Mouse (Mus musculus) C2C12 (cell line): ENCODE results near the gene Hist1h4j.
"Not testable (repeated sequence)": the region's sequence is repeated elsewhere in the genome, so short reads cannot be mapped to it uniquely, and the experiment has no call there.

ENCODE experiments used
- CTCF ChIP-seq: IDR thresholded peaks from one replicate; pipeline ENCODE4 v1.5.1; 2011; ENCODE audit not compliant: control insufficient read depth, insufficient read depth, insufficient read length
- FOSL1 ChIP-seq: IDR thresholded peaks from one replicate; pipeline ENCODE4 v1.8.0; 2011; ENCODE audit warnings: mild to moderate bottlenecking, low read length; ENCODE audit not compliant: poor library complexity, insufficient read depth, severe bottlenecking
- MYOG ChIP-seq: IDR thresholded peaks from one replicate; pipeline ENCODE4 v1.6.1; 2011; ENCODE audit not compliant: control insufficient read depth, insufficient read length; ENCODE audit errors: extremely low read depth

DNA sequence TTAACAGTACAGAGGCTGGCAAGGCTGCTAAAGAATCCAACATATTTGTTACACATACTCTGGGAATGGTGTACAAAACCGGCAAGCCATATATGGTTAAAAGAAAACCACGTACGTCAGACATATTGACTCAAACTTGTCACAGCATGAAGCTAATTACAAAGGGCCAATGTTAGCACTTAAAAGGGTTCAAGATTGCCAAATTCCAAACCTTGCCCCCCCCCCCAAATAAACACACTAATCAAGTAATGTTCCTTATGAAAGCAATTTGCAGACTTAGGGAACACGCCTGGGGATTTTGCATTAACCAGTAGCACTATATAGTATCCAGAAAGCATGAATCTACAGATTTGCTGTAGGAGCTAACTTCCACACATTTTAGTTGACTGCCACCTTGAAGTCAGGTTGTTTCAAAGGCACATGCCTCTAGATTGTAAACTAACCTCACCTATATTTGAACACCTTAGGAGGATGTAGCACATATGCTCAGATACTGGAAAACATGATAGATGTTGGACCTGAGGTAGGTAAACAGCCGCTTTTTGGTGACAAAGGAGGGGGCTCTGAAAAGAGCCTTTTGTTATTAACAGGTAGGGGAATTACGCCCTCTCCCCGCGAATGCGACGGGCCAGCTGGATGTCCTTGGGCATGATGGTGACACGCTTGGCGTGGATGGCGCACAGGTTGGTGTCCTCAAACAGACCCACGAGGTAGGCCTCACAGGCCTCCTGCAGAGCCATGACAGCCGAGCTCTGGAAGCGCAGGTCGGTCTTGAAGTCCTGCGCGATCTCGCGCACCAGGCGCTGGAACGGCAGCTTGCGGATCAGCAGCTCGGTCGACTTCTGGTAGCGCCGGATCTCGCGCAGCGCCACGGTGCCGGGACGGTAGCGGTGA is 47.7 kb downstream of the Hist1h4j start:
- TF ChIP-seq CTCF, MYOG, FOSL1: not testable (repeated sequence)
